Mouse (Mus musculus) embryonic fibroblast, embryonic 13.5 days (primary cell): ENCODE results near the gene Synpo2.

Source experiments
- CTCF ChIP-seq: IDR thresholded peaks from 2 replicates; pipeline ENCODE4 v1.5.1; 2011; ENCODE audit warnings: mild to moderate bottlenecking, control low read depth, low read length, moderate library complexity, borderline replicate concordance; ENCODE audit not compliant: insufficient read depth
- POLR2A ChIP-seq: IDR thresholded peaks from 2 replicates; pipeline ENCODE4 v1.6.1; 2011; ENCODE audit warnings: low read depth, mild to moderate bottlenecking, control low read depth, low read length, moderate library complexity

DNA sequence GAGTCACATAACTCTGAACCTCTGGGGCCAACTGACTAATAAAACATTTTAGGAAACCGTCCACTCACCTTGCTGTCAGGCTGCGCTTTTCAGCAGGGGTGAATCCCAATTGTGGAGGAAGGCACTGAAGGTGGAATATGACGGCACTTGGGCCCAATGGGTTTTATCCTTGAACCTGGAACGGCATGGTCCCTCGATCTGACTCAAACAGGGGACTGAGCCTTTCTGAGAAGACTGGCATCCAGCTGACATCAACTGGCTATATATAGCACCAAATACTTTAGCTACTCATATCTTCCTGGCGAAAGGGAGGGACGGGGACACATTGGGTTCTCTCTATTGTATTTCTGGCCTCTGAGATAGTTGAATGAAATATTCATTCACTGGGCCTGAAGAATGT, 201.2 kb downstream of the Synpo2 start, which contains the start of gene Myoz2:
- TF ChIP-seq CTCF = no peak
- no peak for TF ChIP-seq POLR2A
